Comparison of ENCODE assay signal across 9 mouse cellular contexts in the genomic region with DNA sequence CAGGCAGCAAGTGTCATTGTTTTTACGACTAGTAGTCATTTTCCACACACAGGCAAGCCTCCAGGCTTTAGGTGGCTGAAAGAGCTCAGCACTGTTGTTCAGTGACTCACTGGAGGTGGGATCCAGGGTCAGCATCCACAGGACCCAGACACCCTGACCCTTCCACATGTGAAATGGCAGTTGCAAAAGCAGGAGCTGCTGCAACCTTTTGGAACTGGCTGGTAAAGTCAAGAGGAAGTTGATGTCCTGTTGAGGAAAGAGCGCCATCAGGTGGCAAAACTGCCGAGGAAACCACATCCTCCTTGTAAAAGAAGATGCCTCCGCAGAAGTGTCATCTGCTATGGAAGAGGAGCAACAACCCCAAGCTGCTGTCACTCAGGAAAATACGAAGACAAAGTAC. TPM values are rescaled to one million over a fixed set of nuclear protein-coding genes. Genes with fewer than 3 reads are reported as not detected.
DNase-seq lines count a peak whose midpoint lies in the region; ATAC-seq and TF ChIP-seq lines count a peak whose summit lies in the region.
"Had no signal": no experiment of that assay in that cellular context is flagged by ENCODE, and none has a peak within 500 bp of the region (broad histone marks: within the 10 kb centered on the region; RNA-seq: fewer than 3 reads in every experiment).

No protein-coding gene starts in this region.

- H3K4me3 ChIP-seq in intestine, postnatal 0 days (ENCODE audit: low read depth, low read length), result no peak overlapping the region
- H3K4me3 ChIP-seq in intestine, embryonic 16.5 days (ENCODE audit: low read length), result no peak overlapping the region
- H3K4me3 ChIP-seq in forebrain, embryonic 12.5 days (replicated peaks), result no peak overlapping the region
- H3K4me3 ChIP-seq: limb, embryonic 15.5 days had no signal

- ATAC-seq in intestine, postnatal 0 days, result no peak
- ATAC-seq in intestine, embryonic 16.5 days, result no peak
- peak; percentile 33 for ATAC-seq in activated CD4-positive, CD25-positive, alpha-beta regulatory T cell, adult 4 months
- ATAC-seq in megakaryocyte, adult 5-6 weeks (ENCODE audit: poor library complexity, severe bottlenecking), result peak; percentile 72
- no peak for ATAC-seq in forebrain, embryonic 12.5 days (ENCODE audit: low FRiP score)

- DNase-seq in A20 (ENCODE audit: low read depth, low spot score), result peak; percentile 67
- no peak for DNase-seq in left cerebral cortex, adult 8-10 months (ENCODE audit: low spot score in 2 of 2)
- no peak for DNase-seq in layer of hippocampus, postnatal 25 days (ENCODE audit: extremely low spot score in 1 of 2, low spot score in 1 of 2)

- TF ChIP-seq CTCF in intestine, postnatal 0 days (IDR thresholded peaks at IDR 0.05; ENCODE audit: low read depth), result peak; percentile 51

- H3K4me1 ChIP-seq in intestine, postnatal 0 days (replicated peaks; ENCODE audit: control insufficient read depth, insufficient read depth, low read length), result no peaks in the 10 kb centered on the region
- H3K4me1 ChIP-seq in intestine, embryonic 16.5 days (ENCODE audit: control insufficient read depth, insufficient read depth, low read length), result no peaks in the 10 kb centered on the region
- H3K4me1 ChIP-seq in forebrain, embryonic 12.5 days, result no peaks in the 10 kb centered on the region
- H3K4me1 ChIP-seq: limb, embryonic 15.5 days had no signal

- no peak overlapping the region for H3K27ac ChIP-seq in intestine, postnatal 0 days (ENCODE audit: low read depth, low read length)
- no peak overlapping the region for H3K27ac ChIP-seq in intestine, embryonic 16.5 days (ENCODE audit: low read length)
- H3K27ac ChIP-seq in forebrain, embryonic 12.5 days, result no peak overlapping the region
- H3K27ac ChIP-seq: limb, embryonic 15.5 days had no signal

- no peak overlapping the region for H3K4me2 ChIP-seq in intestine, postnatal 0 days (replicated peaks; ENCODE audit: low read depth)
- H3K4me2 ChIP-seq in intestine, embryonic 16.5 days (ENCODE audit: low read depth, low read length), result no peak overlapping the region
- no peak overlapping the region for H3K4me2 ChIP-seq in forebrain, embryonic 12.5 days
- H3K4me2 ChIP-seq: limb, embryonic 15.5 days had no signal

- no peaks in the 10 kb centered on the region for H3K36me3 ChIP-seq in intestine, postnatal 0 days (ENCODE audit: control insufficient read depth, insufficient read depth)
- H3K36me3 ChIP-seq in intestine, embryonic 16.5 days (ENCODE audit: control insufficient read depth, insufficient read depth, low read length), result no peaks in the 10 kb centered on the region
- no peaks in the 10 kb centered on the region for H3K36me3 ChIP-seq in forebrain, embryonic 12.5 days (replicated peaks)
- H3K36me3 ChIP-seq: limb, embryonic 15.5 days had no signal

- no peaks in the 10 kb centered on the region for H3K27me3 ChIP-seq in intestine, postnatal 0 days (replicated peaks; ENCODE audit: control insufficient read depth, insufficient read depth, low read length)
- no peaks in the 10 kb centered on the region for H3K27me3 ChIP-seq in intestine, embryonic 16.5 days (replicated peaks; ENCODE audit: control insufficient read depth, insufficient read depth, low read length)
- H3K27me3 ChIP-seq in forebrain, embryonic 12.5 days, result peaks cover 27% of the 10 kb centered on the region
- H3K27me3 ChIP-seq: limb, embryonic 15.5 days had no signal

- no peak overlapping the region for H3K9ac ChIP-seq in intestine, postnatal 0 days (ENCODE audit: low read depth, low read length)
- no peak overlapping the region for H3K9ac ChIP-seq in intestine, embryonic 16.5 days (ENCODE audit: low read depth, low read length)
- no peak overlapping the region for H3K9ac ChIP-seq in forebrain, embryonic 12.5 days
- H3K9ac ChIP-seq: limb, embryonic 15.5 days had no signal

- no peaks in the 10 kb centered on the region for H3K9me3 ChIP-seq in intestine, postnatal 0 days (ENCODE audit: control insufficient read depth)
- no peaks in the 10 kb centered on the region for H3K9me3 ChIP-seq in intestine, embryonic 16.5 days (ENCODE audit: control insufficient read depth, low read length)
- peaks cover 6% of the 10 kb centered on the region; the same call in 1 of the 2 replicates for H3K9me3 ChIP-seq in forebrain, embryonic 12.5 days
- H3K9me3 ChIP-seq: limb, embryonic 15.5 days had no signal

- WGBS in intestine, postnatal 0 days, result 73% methylated on average over 5 of the region's 5 CpGs
- 76% methylated on average over 5 of the region's 5 CpGs for WGBS in intestine, embryonic 16.5 days
- WGBS in forebrain, embryonic 12.5 days, result 75% methylated on average over 5 of the region's 5 CpGs

RNA-seq across cellular contexts. Expression of a gene that starts 18.7 kb away (rescaled TPM):
- polyA plus RNA-seq in intestine, postnatal 0 days (2015; fragmentation: Nextera tagmentation; extraction: Ambion mirVana), result 0.34 and 0.44 TPM in 2 replicates
- polyA plus RNA-seq in intestine, embryonic 16.5 days (2015; fragmentation: Nextera tagmentation; extraction: Ambion mirVana), result 0.17 and 0.22 TPM in 2 replicates
- polyA plus RNA-seq in activated CD4-positive, CD25-positive, alpha-beta regulatory T cell, adult 4 months (2017; shearing (Covaris generic)), result 1 to 10 TPM in 1 of 2 experiments, under 1 TPM in 1; 0.22 to 1.0 TPM
- 0.09 TPM in 1 of 2 replicates, not detected in the other for total RNA-seq in megakaryocyte, adult 5-6 weeks (2015)
- 0.12 and 0.15 TPM in 2 replicates for total RNA-seq in megakaryocyte, adult 5-6 weeks (2017)
- total RNA-seq in left cerebral cortex, adult 8-10 months (2022), result 1 to 10 TPM in 2 of 4 experiments, under 1 TPM in 2; 0.94 to 1.7 (median 1.2) TPM
- total RNA-seq in layer of hippocampus, postnatal 25 days (2021), result 1 to 10 TPM in 1 of 2 experiments, under 1 TPM in 1; 0.89 to 1.1 TPM
- polyA plus RNA-seq in forebrain, embryonic 12.5 days (2016; fragmentation: Nextera tagmentation; extraction: Ambion mirVana), result 0.43 TPM in 1 of 2 replicates, not detected in the other

RNA-seq across cellular contexts. Expression of a gene that starts 31.8 kb away (rescaled TPM):
- 17.3 and 19.1 TPM in 2 replicates for polyA plus RNA-seq in intestine, postnatal 0 days (2015; fragmentation: Nextera tagmentation; extraction: Ambion mirVana)
- polyA plus RNA-seq in intestine, embryonic 16.5 days (2015; fragmentation: Nextera tagmentation; extraction: Ambion mirVana), result 33.4 and 35.9 TPM in 2 replicates
- 10 to 100 TPM; 83.2 to 84.4 TPM for polyA plus RNA-seq in activated CD4-positive, CD25-positive, alpha-beta regulatory T cell, adult 4 months (2017; shearing (Covaris generic))
- total RNA-seq in megakaryocyte, adult 5-6 weeks (2015), result 71.3 and 81.9 TPM in 2 replicates
- total RNA-seq in megakaryocyte, adult 5-6 weeks (2017), result 68.3 and 79.2 TPM in 2 replicates
- total RNA-seq in left cerebral cortex, adult 8-10 months (2022), result 10 to 100 TPM; 49.9 to 59.7 (median 53.9) TPM
- total RNA-seq in layer of hippocampus, postnatal 25 days (2021), result 10 to 100 TPM; 51.3 to 77.8 TPM
- 105 TPM in 2 replicates for polyA plus RNA-seq in forebrain, embryonic 12.5 days (2016; fragmentation: Nextera tagmentation; extraction: Ambion mirVana)

Comparison
In these comparisons a context has a peak if more than half of its experiments do, and no peak if none do; other contexts are left out.
1. ATAC-seq: peak in activated CD4-positive, CD25-positive, alpha-beta regulatory T cell, adult 4 months (single experiment) and megakaryocyte, adult 5-6 weeks (single experiment); none in intestine, postnatal 0 days (single experiment), intestine, embryonic 16.5 days (single experiment) and forebrain, embryonic 12.5 days (single experiment).